Mouse (Mus musculus) stomach, postnatal 0 days (tissue): ENCODE measurements around the gene Cdk12.
"Not testable (repeated sequence)": the region's sequence is repeated elsewhere in the genome, so short reads cannot be mapped to it uniquely, and the experiment has no call there.

Experiments
- CTCF ChIP-seq: IDR thresholded peaks from 2 replicates; pipeline ENCODE4 v1.5.1; 2016; ENCODE audit warnings: antibody characterized with exemption, low read depth, mild to moderate bottlenecking, moderate library complexity
- EP300 ChIP-seq: optimal IDR thresholded peaks from 2 replicates; pipeline ENCODE3; 2016; ENCODE audit warnings: antibody characterized with exemption

- not testable (repeated sequence) for TF ChIP-seq CTCF, EP300
Measured at GRCm38 (mm10) chr11:98206281-98206680, 3.4 kb downstream of the Cdk12 start.
